Mouse (Mus musculus) liver, embryonic 14 days (tissue): Measurements from ENCODE around the gene Rnase13. TPM values are rescaled to one million over a fixed set of nuclear protein-coding genes. Genes with fewer than 3 reads are reported as not detected.

Experiments
- polyA plus RNA-seq: library from polyadenylated mRNA; depleted of rRNA; stranded (reverse); fragments of >200 nt; gene quantifications from 2 replicates; pipeline ENCODE4 v1.2.3, GENCODE M21; 2012; rRNA removed

Gene Rnase13
- not detected in 2 replicates for polyA plus RNA-seq

DNA sequence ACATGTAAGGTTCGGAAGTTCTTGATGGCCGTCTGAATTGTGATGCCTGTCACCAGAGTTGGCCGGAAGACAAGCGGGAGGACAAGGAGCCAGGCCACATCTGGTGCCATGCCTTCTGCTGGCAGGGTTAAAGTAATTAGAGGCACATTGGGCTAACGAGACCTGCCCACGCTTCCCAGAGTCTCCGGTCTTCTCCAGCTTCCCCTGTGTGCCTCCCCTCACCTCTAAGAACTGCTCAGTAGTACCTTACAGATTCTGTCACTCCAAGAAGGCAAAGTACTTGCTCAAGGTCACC is at the start of gene Rnase13:
TSS of gene Rnase13 (minus strand) at position 203 of the 295 bp plus-strand sequence.

DNA sequence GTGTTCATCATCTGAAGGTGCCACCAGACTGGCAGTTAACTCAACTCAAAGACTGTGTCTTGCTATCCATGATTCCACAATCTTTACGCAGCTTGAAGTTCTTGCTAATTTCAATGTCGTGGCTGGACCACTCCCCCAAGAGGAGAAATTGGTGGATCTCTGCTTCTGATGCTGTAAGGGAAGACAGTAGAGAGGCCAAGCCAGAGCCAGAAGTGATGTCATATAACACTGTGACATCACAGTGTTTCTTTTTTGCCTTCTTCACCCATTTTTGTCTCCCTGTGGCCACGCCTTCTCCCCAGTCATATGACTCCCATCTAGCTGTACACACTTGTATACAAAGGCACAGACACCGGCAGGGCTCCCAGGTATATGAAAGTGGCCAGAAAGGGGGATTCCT is 4.4 kb downstream of the Rnase13 start, which contains the start of gene Tppp2:
TSS of gene Tppp2 (plus strand) at position 301 of the 400 bp plus-strand sequence.

DNA sequence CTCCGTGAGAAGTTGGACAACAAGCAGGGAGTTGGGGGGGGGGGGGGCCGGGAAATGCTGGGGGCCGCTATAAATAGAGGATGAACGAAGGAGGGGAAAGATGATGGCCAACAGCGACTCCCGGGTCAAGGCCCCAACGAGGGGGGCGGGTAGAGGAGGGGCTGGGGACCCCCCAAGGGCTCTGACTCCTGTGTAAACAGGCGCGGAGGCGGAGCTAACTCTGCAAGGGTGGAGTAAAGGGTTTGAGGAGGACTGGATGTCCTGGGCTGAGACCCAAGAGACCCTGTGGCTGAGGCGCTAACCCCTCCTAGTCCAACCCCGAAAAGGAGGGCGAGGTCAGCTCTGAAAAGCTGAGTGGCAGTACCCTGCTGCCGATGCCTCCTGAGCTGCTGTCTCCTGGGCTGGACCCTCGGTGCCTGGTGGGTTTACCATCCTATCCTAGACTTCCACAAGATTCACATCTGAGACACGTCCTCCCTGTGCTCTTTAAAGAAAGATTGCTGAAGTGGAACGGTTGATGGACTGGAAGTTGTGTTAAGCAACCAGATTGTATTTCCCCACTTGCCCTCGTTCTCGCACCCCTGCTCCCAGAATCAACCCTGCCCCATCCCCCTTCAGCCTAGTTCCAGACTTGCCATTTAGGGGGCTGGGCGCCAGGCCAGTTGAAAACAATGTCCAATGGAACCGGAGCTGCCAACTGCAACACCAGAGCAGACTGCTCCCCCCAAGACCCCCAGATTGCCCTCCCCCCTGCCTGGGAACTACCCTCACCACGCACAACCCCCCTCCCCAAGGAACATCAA is 8.4 kb downstream of the Rnase13 start, which contains the start of gene Ndrg2:
TSS of gene Ndrg2 (minus strand) at position 199 of the 803 bp plus-strand sequence.

DNA sequence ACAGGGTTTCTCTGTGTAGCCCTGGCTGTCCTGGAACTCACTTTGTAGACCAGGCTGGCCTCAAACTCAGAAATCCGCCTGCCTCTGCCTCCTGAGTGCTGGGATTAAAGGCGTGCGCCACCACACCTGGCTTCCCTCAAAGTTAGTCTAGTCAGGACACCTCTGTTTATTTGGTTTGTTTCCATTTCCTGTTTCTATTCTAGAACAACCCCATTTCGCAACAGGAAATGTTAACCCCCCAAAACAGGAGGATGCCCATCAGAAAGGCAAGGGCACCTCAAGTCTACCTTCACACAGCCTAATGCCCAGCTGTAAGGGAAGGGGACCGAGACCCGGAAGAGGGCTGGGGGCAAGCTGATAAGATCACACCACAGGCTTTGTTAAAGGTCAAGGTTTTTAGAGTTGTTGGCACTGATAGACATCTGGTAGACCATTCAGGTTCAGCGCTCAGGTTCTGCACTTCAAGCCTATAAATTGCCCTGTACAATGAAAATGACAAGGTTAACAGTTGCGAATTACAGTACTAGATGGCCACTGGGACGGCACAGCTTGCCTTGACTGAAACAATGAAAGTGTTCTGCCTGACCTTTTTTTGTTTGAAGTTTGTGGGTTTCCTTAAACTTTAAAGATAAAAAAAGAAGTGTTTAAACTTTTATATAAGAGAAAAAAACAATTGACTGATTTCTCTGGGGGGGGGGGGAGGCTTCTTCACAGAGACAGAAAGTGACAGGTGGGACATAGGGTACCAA is 30.2 kb downstream of the Rnase13 start, which contains the start of gene Slc39a2:
TSS of gene Slc39a2 (plus strand) at position 699 of the 749 bp plus-strand sequence.

DNA sequence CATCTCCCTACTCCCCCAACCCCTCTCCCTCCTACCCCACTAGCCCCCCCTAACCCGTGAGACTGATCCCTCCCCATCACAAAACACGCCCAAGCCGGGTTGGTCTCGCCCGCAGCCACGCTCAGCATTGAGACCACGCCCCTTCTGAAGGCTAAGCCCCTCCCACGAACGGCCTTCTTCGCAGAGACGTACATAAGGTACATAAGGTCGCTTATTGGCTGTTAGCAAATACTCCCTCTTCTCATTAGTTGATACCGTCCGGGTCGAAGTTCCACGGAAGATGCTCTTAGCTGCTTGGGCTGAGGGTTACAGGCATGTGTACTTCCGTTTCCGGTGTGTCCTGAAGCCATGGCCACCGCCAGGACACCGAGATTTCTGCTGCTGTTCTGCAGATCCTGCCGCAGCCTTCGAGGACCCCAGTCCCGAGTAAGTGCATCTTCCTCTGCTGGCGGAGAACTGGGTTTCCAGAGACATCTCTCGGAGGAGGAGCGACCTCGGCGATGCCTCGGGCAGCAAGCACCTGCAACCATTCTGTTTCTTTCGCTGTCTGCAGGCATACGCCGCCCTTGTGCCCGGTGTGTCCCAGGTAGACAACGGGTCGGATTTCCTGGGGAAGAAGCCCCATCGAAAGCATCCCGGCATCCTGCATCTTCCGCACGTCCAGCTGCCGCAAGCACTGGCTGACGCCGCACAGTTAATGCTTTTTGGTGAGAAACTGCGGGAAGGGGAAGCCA is 37.8 kb downstream of the Rnase13 start, which contains the start of gene Mettl17:
TSS of gene Mettl17 (plus strand) at position 245 of the 734 bp plus-strand sequence.

Other genes with a start within 250 kb of the Rnase13 start
- gene Gm17079, start 227.3 kb downstream of the Rnase13 start, polyA plus RNA-seq, result not detected in 2 replicates
- not detected in 2 replicates for gene Gm5800, start 205.6 kb downstream of the Rnase13 start, polyA plus RNA-seq
- gene Ang4, start 149.2 kb downstream of the Rnase13 start, polyA plus RNA-seq, result not detected in 2 replicates
- gene AY358078, start 122.7 kb downstream of the Rnase13 start, polyA plus RNA-seq, result not detected in 2 replicates
- gene Ear6, start 69.1 kb downstream of the Rnase13 start, polyA plus RNA-seq, result 24.3 and 26.4 TPM in 2 replicates
- 8.5 and 9.5 TPM in 2 replicates for gene Mettl17, start 37.9 kb downstream of the Rnase13 start, polyA plus RNA-seq
- 0.17 and 0.18 TPM in 2 replicates for gene Slc39a2, start 29.9 kb downstream of the Rnase13 start, polyA plus RNA-seq
- 10.8 and 11.6 TPM in 2 replicates for gene Ndrg2, start 8.6 kb downstream of the Rnase13 start, polyA plus RNA-seq
- gene Tppp2, start 4.3 kb downstream of the Rnase13 start, polyA plus RNA-seq, result not detected in 2 replicates
- gene Arhgef40, start 61.9 kb upstream of the Rnase13 start, polyA plus RNA-seq, result 14.0 and 14.3 TPM in 2 replicates
- 0.03 and 0.05 TPM in 2 replicates for gene Tmem253, start 92.9 kb upstream of the Rnase13 start, polyA plus RNA-seq
- 9.1 and 10.2 TPM in 2 replicates for gene Zfp219, start 98.0 kb upstream of the Rnase13 start, polyA plus RNA-seq
- 0.01 and 0.05 TPM in 2 replicates for gene Olfr221, start 119.7 kb upstream of the Rnase13 start, polyA plus RNA-seq
- gene Hnrnpc, start 181.3 kb upstream of the Rnase13 start, polyA plus RNA-seq, result 184 and 196 TPM in 2 replicates
- gene Rpgrip1, start 187.9 kb upstream of the Rnase13 start, polyA plus RNA-seq, result 0.42 and 0.45 TPM in 2 replicates